Comparison of ENCODE assay signal across 11 mouse cellular contexts in genomic region chr4:149171581-149171981, GRCm38 (mm10). TPM values are rescaled to one million over a fixed set of nuclear protein-coding genes. Genes with fewer than 3 reads are reported as not detected.
DNase-seq lines count a peak whose midpoint lies in the region; ATAC-seq and TF ChIP-seq lines count a peak whose summit lies in the region.
"Had no signal": no experiment of that assay in that cellular context is flagged by ENCODE, and none has a peak within 500 bp of the region (broad histone marks: within the 10 kb centered on the region; RNA-seq: fewer than 3 reads in every experiment).

No protein-coding gene starts in this region.

- intact Hi-C loops in gastrocnemius, postnatal 14 days (cut with DNase I; ENCODE audit: low total_unique reads) = no loop called here

- H3K9ac ChIP-seq in lung, postnatal 0 days (replicated peaks; ENCODE audit: low read depth) = no peak overlapping the region
- no peak overlapping the region for H3K9ac ChIP-seq in midbrain, embryonic 14.5 days (replicated peaks; ENCODE audit: low read length)
- H3K9ac ChIP-seq: liver, embryonic 14.5 days had no signal

- peak; percentile 45 to 67 for DNase-seq in urinary bladder, postnatal 36 days (ENCODE audit: low spot score in 2 of 2)
- DNase-seq in urinary bladder, postnatal 10 days (ENCODE audit: low spot score) = no peak
- peak; percentile 32 for DNase-seq in gastrocnemius, postnatal 14 days
- DNase-seq in lung, postnatal 0 days (ENCODE audit: low spot score) = peak; percentile 91
- DNase-seq in yolk sac, embryonic 10.5 days (ENCODE audit: low spot score) = peak; percentile 61
- DNase-seq in cerebellum, adult 9-11 months = no peak
- no peak for DNase-seq in midbrain, embryonic 14.5 days
- DNase-seq in thymus, adult 2 months = no peak
- DNase-seq: thymus, postnatal 14 days had no signal

- H3K36me3 ChIP-seq in lung, postnatal 0 days (ENCODE audit: insufficient read depth, low read length) = no peaks in the 10 kb centered on the region
- H3K36me3 ChIP-seq in midbrain, embryonic 14.5 days (ENCODE audit: control insufficient read depth, insufficient read depth, low read length) = peaks cover 15% of the 10 kb centered on the region
- H3K36me3 ChIP-seq in thymus, adult 2 months (ENCODE audit: control insufficient read depth, insufficient read depth, low read length) = no peaks in the 10 kb centered on the region

- H3K4me1 ChIP-seq in lung, postnatal 0 days (ENCODE audit: insufficient read depth, low read depth, low read length) = 0 out of 2 replicates have a peak, but pooled peaks cover 6% of the 10 kb centered on the region
- no peaks in the 10 kb centered on the region for H3K4me1 ChIP-seq in midbrain, embryonic 14.5 days (ENCODE audit: control insufficient read depth, insufficient read depth, low read length)
- no peaks in the 10 kb centered on the region for H3K4me1 ChIP-seq in thymus, adult 2 months (replicated peaks; ENCODE audit: control insufficient read depth, insufficient read depth, low read length)

- TF ChIP-seq EP300 in lung, postnatal 0 days (IDR thresholded peaks at IDR 0.05) = peak; percentile 28; the same call in 1 of the 2 replicates

- peak; percentile 46 for ATAC-seq in lung, postnatal 0 days
- ATAC-seq in midbrain, embryonic 14.5 days (ENCODE audit: low FRiP score, low TSS enrichment) = no peak

- no peak for TF ChIP-seq POLR2A in thymus, adult 2 months (IDR thresholded peaks at IDR 0.05; ENCODE audit: control insufficient read depth, extremely low read depth, insufficient read depth, low read length, poor library complexity)

- no peaks in the 10 kb centered on the region for H3K27me3 ChIP-seq in lung, postnatal 0 days (replicated peaks; ENCODE audit: insufficient read depth, low read length)
- H3K27me3 ChIP-seq in midbrain, embryonic 14.5 days (ENCODE audit: control insufficient read depth, insufficient read depth, low read length) = no peaks in the 10 kb centered on the region
- H3K27me3 ChIP-seq in thymus, adult 2 months (ENCODE audit: control insufficient read depth, insufficient read depth, low read length) = no peaks in the 10 kb centered on the region

- H3K4me2 ChIP-seq in lung, postnatal 0 days (replicated peaks; ENCODE audit: low read depth, low read length) = no peak overlapping the region
- no peak overlapping the region for H3K4me2 ChIP-seq in midbrain, embryonic 14.5 days (ENCODE audit: low read length)

- H3K27ac ChIP-seq in lung, postnatal 0 days (ENCODE audit: low read length) = peak overlapping the region; percentile 84
- H3K27ac ChIP-seq in midbrain, embryonic 14.5 days (replicated peaks; ENCODE audit: low read depth, low read length) = no peak overlapping the region
- no peak overlapping the region for H3K27ac ChIP-seq in thymus, adult 2 months (ENCODE audit: control insufficient read depth, insufficient read depth, low read length)
- H3K27ac ChIP-seq: liver, embryonic 14.5 days had no signal

- WGBS in lung, postnatal 0 days = 26% methylated on average over 5 of the region's 5 CpGs
- 81% methylated on average over 5 of the region's 5 CpGs for WGBS in midbrain, embryonic 14.5 days
- 92% methylated on average over 5 of the region's 5 CpGs for WGBS in thymus, adult 2 months

- H3K9me3 ChIP-seq in lung, postnatal 0 days (ENCODE audit: low read length) = no peaks in the 10 kb centered on the region
- no peaks in the 10 kb centered on the region for H3K9me3 ChIP-seq in midbrain, embryonic 14.5 days (ENCODE audit: control insufficient read depth, low read length)

- no peak overlapping the region for H3K4me3 ChIP-seq in lung, postnatal 0 days (ENCODE audit: low read depth, low read length)
- no peak overlapping the region for H3K4me3 ChIP-seq in midbrain, embryonic 14.5 days (replicated peaks; ENCODE audit: low read depth, low read length)
- no peak overlapping the region for H3K4me3 ChIP-seq in thymus, adult 2 months (ENCODE audit: control insufficient read depth, insufficient read depth, low read length)

- TF ChIP-seq CTCF in lung, postnatal 0 days (IDR thresholded peaks at IDR 0.05) = no peak; the same call in 1 of the 2 replicates
- no peak for TF ChIP-seq CTCF in thymus, adult 2 months (IDR thresholded peaks at IDR 0.05; ENCODE audit: borderline replicate concordance, control insufficient read depth, extremely low read depth, insufficient read depth, low read length, poor library complexity)

RNA-seq across cellular contexts. Expression of gene Pgd, which starts 5.0 kb away (rescaled TPM):
- 10 to 100 TPM; 20.7 to 22.4 TPM for total RNA-seq in gastrocnemius, postnatal 14 days (2021)
- 113 and 119 TPM in 2 replicates for polyA plus RNA-seq in lung, postnatal 0 days (2015; fragmentation: Nextera tagmentation; extraction: Ambion mirVana)
- 50.6 and 73.5 TPM in 2 replicates for polyA plus RNA-seq in midbrain, embryonic 14.5 days (2014; fragmentation: Nextera tagmentation; extraction: Ambion mirVana)
- polyA plus RNA-seq in thymus, adult 2 months (2012; rRNA removed) = 98.7 and 107 TPM in 2 replicates

RNA-seq across cellular contexts. Expression of gene Cenps, which starts 34.2 kb away (rescaled TPM):
- total RNA-seq in gastrocnemius, postnatal 14 days (2021) = 1 to 10 TPM; 5.6 to 6.5 TPM
- polyA plus RNA-seq in lung, postnatal 0 days (2015; fragmentation: Nextera tagmentation; extraction: Ambion mirVana) = 4.9 and 5.3 TPM in 2 replicates
- polyA plus RNA-seq in midbrain, embryonic 14.5 days (2014; fragmentation: Nextera tagmentation; extraction: Ambion mirVana) = 16.9 and 20.2 TPM in 2 replicates
- 14.0 and 17.6 TPM in 2 replicates for polyA plus RNA-seq in thymus, adult 2 months (2012; rRNA removed)

RNA-seq across cellular contexts. Expression of gene Cort, which starts 45.0 kb away (rescaled TPM):
- under 1 TPM in 1 of 2 experiments, not detected in 1; 0.33 TPM for total RNA-seq in gastrocnemius, postnatal 14 days (2021)
- 0.18 and 0.21 TPM in 2 replicates for polyA plus RNA-seq in lung, postnatal 0 days (2015; fragmentation: Nextera tagmentation; extraction: Ambion mirVana)
- polyA plus RNA-seq in midbrain, embryonic 14.5 days (2014; fragmentation: Nextera tagmentation; extraction: Ambion mirVana) = 0.93 TPM in 1 of 2 replicates, not detected in the other
- 0.22 and 0.67 TPM in 2 replicates for polyA plus RNA-seq in thymus, adult 2 months (2012; rRNA removed)
- polyA plus RNA-seq: kidney, embryonic 14.5 days; liver, embryonic 14.5 days had no signal

Comparison
In these comparisons a context has a peak if more than half of its experiments do, and no peak if none do; other contexts are left out.
1. DNase-seq: peak in urinary bladder, postnatal 36 days (2 of 2), gastrocnemius, postnatal 14 days (single experiment), lung, postnatal 0 days (single experiment) and yolk sac, embryonic 10.5 days (single experiment); none in urinary bladder, postnatal 10 days (single experiment), cerebellum, adult 9-11 months (single experiment), midbrain, embryonic 14.5 days (single experiment) and thymus, adult 2 months (single experiment).